Comparison of ENCODE assay signal across 10 mouse cellular contexts in the genomic region with DNA sequence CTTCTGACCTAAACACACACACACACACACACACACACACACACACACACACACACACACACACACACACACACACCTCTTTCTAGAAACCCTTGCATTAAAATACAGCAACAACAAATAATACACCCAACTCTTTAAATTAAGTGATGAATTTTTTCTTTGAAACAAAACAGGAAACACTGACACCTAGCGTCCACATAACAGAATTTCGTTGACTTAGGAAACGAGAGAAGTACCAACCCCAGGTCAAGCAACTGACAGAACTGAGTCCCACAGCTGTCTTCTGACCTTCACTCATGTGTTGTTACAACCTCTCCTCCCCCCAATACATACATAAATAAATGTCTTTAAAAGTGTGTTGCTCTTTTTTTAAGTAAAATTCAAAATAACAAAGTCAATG. TPM values are rescaled to one million over a fixed set of nuclear protein-coding genes. Genes with fewer than 3 reads are reported as not detected.
DNase-seq lines count a peak whose midpoint lies in the region; ATAC-seq and TF ChIP-seq lines count a peak whose summit lies in the region.
"Had no signal": no experiment of that assay in that cellular context is flagged by ENCODE, and none has a peak within 500 bp of the region (broad histone marks: within the 10 kb centered on the region; RNA-seq: fewer than 3 reads in every experiment).

No protein-coding gene starts in this region.

- peak; percentile 39 for DNase-seq in cerebellum, adult 8-10 months
- DNase-seq in cerebellum, adult 9-11 months, result no peak
- DNase-seq in liver, embryonic 14.5 days (ENCODE audit: low read depth in 3 of 3, low spot score in 3 of 3), result peak in 2 of 3 experiments; percentile 20 to 24
- DNase-seq in liver, embryonic 11.5 days (ENCODE audit: low spot score), result no peak
- DNase-seq in brain, embryonic 18.5 days (ENCODE audit: low read depth, low spot score), result peak; percentile 16
- peak; percentile 5 to 11 for DNase-seq in natural killer cell, adult 2 months (ENCODE audit: low spot score in 2 of 2)
- no peak for DNase-seq in Muller cell, postnatal 12 days (ENCODE audit: inconsistent ontology term)
- DNase-seq in urinary bladder, postnatal 10 days (ENCODE audit: low spot score), result no peak

- no peaks in the 10 kb centered on the region for H3K9me3 ChIP-seq in liver, embryonic 14.5 days (ENCODE audit: control insufficient read depth, low read length)
- no peaks in the 10 kb centered on the region for H3K9me3 ChIP-seq in liver, embryonic 11.5 days (ENCODE audit: control insufficient read depth, low read length)
- H3K9me3 ChIP-seq: heart, embryonic 13.5 days; lung, embryonic 15.5 days had no signal

- no peak overlapping the region for H3K4me2 ChIP-seq in liver, embryonic 14.5 days (ENCODE audit: low read depth)
- no peak overlapping the region for H3K4me2 ChIP-seq in liver, embryonic 11.5 days
- H3K4me2 ChIP-seq: heart, embryonic 13.5 days; lung, embryonic 15.5 days had no signal

- H3K27me3 ChIP-seq in liver, embryonic 14.5 days (ENCODE audit: control insufficient read depth, insufficient read depth, low read length), result no peaks in the 10 kb centered on the region
- no peaks in the 10 kb centered on the region for H3K27me3 ChIP-seq in liver, embryonic 11.5 days (replicated peaks; ENCODE audit: control insufficient read depth, insufficient read depth, low read length)
- H3K27me3 ChIP-seq: heart, embryonic 13.5 days; lung, embryonic 15.5 days had no signal

- H3K36me3 ChIP-seq in liver, embryonic 14.5 days (replicated peaks; ENCODE audit: control insufficient read depth, insufficient read depth, low read depth), result peaks cover 9% of the 10 kb centered on the region
- H3K36me3 ChIP-seq in liver, embryonic 11.5 days (ENCODE audit: control insufficient read depth, insufficient read depth, low read length), result no peaks in the 10 kb centered on the region

- H3K4me1 ChIP-seq in liver, embryonic 14.5 days (replicated peaks; ENCODE audit: control insufficient read depth in 2 of 2, insufficient read depth in 2 of 2, low read length in 1 of 2), result no peaks in the 10 kb centered on the region
- no peaks in the 10 kb centered on the region for H3K4me1 ChIP-seq in liver, embryonic 11.5 days (replicated peaks; ENCODE audit: control insufficient read depth, insufficient read depth, low read length)
- H3K4me1 ChIP-seq: heart, embryonic 13.5 days; lung, embryonic 15.5 days had no signal

- no peak overlapping the region for H3K27ac ChIP-seq in liver, embryonic 14.5 days
- no peak overlapping the region for H3K27ac ChIP-seq in liver, embryonic 11.5 days (ENCODE audit: low read depth, low read length)
- H3K27ac ChIP-seq: heart, embryonic 13.5 days; lung, embryonic 15.5 days had no signal

- WGBS in liver, embryonic 14.5 days (ENCODE audit: insufficient replicate concordance), result 5% methylated on average over 3 of the region's 3 CpGs
- 7% methylated on average over 3 of the region's 3 CpGs for WGBS in liver, embryonic 11.5 days

- H3K4me3 ChIP-seq in liver, embryonic 14.5 days (ENCODE audit: insufficient read depth in 1 of 2, low read depth in 2 of 2, low read length in 2 of 2), result no peak overlapping the region
- no peak overlapping the region for H3K4me3 ChIP-seq in liver, embryonic 11.5 days (ENCODE audit: low read depth, low read length)
- H3K4me3 ChIP-seq: heart, embryonic 13.5 days; lung, embryonic 15.5 days had no signal

- TF ChIP-seq EP300 in liver, embryonic 14.5 days (IDR thresholded peaks at IDR 0.05; ENCODE audit: low read depth), result no peak

- H3K9ac ChIP-seq in liver, embryonic 14.5 days (replicated peaks), result no peak overlapping the region
- no peak overlapping the region for H3K9ac ChIP-seq in liver, embryonic 11.5 days (ENCODE audit: low read depth, low read length)
- H3K9ac ChIP-seq: heart, embryonic 13.5 days; lung, embryonic 15.5 days had no signal

- ATAC-seq in liver, embryonic 14.5 days (ENCODE audit: insufficient read depth), result no peak
- ATAC-seq in liver, embryonic 11.5 days (replicated peaks; ENCODE audit: low FRiP score), result no peak

- peak; percentile 45 for TF ChIP-seq CTCF in liver, embryonic 14.5 days (IDR thresholded peaks at IDR 0.05; ENCODE audit: low read depth)

RNA-seq across cellular contexts. Expression of a gene that starts 28.8 kb away (rescaled TPM):
- 6.0 and 12.5 TPM in 2 replicates for polyA plus RNA-seq in liver, embryonic 14.5 days (2012; rRNA removed)
- 16.0 and 16.6 TPM in 2 replicates for polyA plus RNA-seq in liver, embryonic 14.5 days (2014; fragmentation: Nextera tagmentation; extraction: Ambion mirVana)
- polyA plus RNA-seq in liver, embryonic 11.5 days (2014; fragmentation: Nextera tagmentation; extraction: Ambion mirVana), result 29.1 and 30.4 TPM in 2 replicates

RNA-seq across cellular contexts. Expression of a gene that starts 33.8 kb away (rescaled TPM):
- 9.4 and 11.4 TPM in 2 replicates for polyA plus RNA-seq in liver, embryonic 14.5 days (2012; rRNA removed)
- polyA plus RNA-seq in liver, embryonic 14.5 days (2014; fragmentation: Nextera tagmentation; extraction: Ambion mirVana), result 5.6 and 6.1 TPM in 2 replicates
- polyA plus RNA-seq in liver, embryonic 11.5 days (2014; fragmentation: Nextera tagmentation; extraction: Ambion mirVana), result 18.9 and 19.5 TPM in 2 replicates

RNA-seq across cellular contexts. Expression of a gene that starts 50.1 kb away (rescaled TPM):
- 3.5 and 3.9 TPM in 2 replicates for polyA plus RNA-seq in liver, embryonic 14.5 days (2012; rRNA removed)
- polyA plus RNA-seq in liver, embryonic 14.5 days (2014; fragmentation: Nextera tagmentation; extraction: Ambion mirVana), result 3.3 and 3.8 TPM in 2 replicates
- polyA plus RNA-seq in liver, embryonic 11.5 days (2014; fragmentation: Nextera tagmentation; extraction: Ambion mirVana), result 3.3 and 4.2 TPM in 2 replicates

Comparison
In these comparisons a context has a peak if more than half of its experiments do, and no peak if none do; other contexts are left out.
1. DNase-seq: peak in cerebellum, adult 8-10 months (single experiment), liver, embryonic 14.5 days (2 of 3), brain, embryonic 18.5 days (single experiment) and natural killer cell, adult 2 months (2 of 2); none in cerebellum, adult 9-11 months (single experiment), liver, embryonic 11.5 days (single experiment), Muller cell, postnatal 12 days (single experiment) and urinary bladder, postnatal 10 days (single experiment).